Mouse (Mus musculus) c-Kit-positive CD71-positive TER-119-negative erythroid progenitor cells, embryonic 14.5 days (primary cell): Measurements from ENCODE around the gene Gm21976.
A peak's percentile ranks its signal among the peaks of the same experiment; 100 is the strongest.

Experiments
- DNase-seq: peaks from one replicate; pipeline ENCODE4 v3.0.0-alpha.2; 2013; ENCODE audit warnings: low read depth

Gene Gm21976

DNA sequence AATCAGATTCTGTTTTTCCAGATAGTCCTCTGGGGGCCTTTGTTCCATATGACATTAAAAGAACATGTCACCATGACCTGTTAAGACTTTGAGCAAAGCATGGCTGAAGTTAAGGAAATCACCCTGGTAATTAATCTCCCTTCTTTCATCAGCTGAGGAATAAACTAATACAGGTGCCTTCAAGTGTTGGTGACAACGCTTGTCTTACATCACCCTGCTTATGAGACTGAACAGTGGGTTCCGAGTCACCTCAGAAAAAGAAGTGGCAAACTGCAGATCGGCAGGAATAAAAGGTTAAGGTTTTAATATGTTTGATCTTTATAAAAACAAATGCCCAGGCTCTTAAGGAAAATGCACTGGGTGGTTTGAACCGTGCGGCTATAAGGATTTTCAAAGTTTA lies at the start of gene Gm21976:
Gm21976 (plus strand) TSS at position 202 of the 400 bp plus-strand sequence.
- DNase-seq, result no peak

DNA sequence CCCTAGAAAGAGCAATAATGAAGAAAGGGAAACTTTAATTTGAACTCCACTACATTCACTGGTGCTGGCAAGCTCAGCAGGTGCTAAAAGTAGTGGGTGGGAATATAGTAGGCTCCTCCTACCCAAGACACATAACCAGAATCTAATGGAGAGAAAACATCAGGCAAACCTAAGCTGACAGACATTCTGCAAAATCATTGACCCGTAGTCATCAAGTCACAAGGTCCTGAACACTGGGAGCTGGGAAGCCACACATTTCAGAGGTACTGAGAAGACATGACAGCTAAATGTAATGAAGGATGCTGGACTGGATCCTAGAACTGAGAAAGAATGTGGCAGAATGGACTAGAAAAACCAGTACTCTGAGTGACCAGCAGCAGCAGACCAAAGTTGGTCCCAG lies 49.2 kb upstream of the Gm21976 start:
- DNase-seq, result no peak

DNA sequence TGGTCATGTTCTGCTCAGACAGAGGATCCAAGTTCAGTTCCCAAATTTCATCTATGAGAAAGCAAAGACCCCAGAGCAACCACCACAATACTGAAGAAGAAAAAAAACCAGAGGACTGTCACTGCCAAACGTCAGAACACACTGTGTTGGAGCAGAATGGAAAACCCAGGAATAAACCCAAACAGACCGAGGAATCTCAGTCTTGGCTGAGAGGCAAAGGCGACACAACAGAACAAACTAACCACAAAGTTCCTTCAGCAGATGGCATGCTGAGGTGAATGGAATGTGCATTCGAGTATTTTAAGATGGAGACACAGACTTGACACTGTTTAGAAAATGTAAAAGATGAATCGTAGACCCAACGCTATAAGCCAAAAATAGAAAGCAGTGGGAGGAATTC lies 44.2 kb upstream of the Gm21976 start:
- DNase-seq, result no peak

DNA sequence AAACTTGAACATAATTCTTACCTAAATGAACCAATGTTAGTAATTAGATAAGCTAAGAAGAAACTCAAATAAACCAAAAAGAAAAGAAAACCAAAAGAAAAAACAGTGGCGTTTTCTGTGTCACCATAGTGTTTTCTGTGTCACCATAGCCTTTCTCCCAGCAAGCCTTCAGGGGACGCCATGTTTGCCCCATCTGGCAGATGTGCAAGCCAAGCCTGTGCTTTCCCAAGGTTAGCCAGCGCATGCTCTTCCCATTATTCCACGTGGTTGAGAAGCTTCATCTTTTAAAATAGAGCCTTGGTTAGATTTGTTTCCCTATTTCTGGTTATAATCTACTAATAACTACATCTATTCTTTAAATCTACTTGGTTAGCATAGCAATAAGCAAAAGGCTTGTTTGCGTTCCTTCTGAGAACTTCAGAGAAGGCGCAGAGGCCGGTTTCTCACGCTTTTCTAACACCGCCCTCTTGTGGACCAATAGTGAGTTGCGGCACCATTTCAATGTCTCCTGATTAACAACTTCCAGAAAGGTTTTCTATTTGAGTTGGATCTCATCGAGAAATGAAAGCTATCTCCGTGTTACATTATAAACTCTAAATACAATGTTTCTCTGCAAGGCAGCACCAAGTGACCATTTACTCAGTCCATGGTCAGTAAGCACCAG lies 39.6 kb upstream of the Gm21976 start:
- DNase-seq, result peak; percentile 63

DNA sequence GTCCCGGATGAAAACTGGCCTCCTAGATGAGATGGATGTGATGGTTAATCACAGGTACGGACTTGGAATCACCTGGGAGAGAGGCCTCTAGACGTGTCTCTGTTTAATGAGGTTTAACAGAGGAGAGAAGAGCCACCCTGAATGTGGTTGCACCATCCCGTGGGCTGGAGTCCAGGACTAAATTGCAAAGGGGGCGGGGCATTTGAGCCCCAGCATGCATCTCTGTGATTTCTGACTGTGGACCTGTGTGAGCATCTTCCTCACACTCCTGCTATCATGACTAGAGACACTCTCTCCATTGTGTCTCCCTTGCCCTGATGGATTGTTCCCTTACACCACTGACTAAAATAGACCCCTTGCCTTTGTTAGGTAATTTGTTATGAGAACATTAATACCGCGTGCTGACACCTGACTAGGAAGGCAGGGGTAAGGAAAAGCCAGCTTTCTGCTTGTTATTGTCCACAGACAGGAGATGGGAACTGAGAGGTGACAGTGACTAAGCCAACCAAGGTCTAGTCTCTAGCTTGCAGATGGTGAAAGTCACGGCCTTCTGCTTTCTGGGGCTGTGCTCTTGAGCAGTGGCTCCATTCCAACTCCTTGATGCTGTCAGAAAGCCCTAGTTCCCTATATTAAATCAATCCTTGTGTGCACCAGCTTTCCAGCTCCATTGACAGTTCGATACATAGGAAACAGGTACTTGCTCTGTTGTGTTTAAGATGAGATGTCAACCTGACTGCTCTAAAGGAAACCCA lies 38.0 kb upstream of the Gm21976 start:
- no peak for DNase-seq

DNA sequence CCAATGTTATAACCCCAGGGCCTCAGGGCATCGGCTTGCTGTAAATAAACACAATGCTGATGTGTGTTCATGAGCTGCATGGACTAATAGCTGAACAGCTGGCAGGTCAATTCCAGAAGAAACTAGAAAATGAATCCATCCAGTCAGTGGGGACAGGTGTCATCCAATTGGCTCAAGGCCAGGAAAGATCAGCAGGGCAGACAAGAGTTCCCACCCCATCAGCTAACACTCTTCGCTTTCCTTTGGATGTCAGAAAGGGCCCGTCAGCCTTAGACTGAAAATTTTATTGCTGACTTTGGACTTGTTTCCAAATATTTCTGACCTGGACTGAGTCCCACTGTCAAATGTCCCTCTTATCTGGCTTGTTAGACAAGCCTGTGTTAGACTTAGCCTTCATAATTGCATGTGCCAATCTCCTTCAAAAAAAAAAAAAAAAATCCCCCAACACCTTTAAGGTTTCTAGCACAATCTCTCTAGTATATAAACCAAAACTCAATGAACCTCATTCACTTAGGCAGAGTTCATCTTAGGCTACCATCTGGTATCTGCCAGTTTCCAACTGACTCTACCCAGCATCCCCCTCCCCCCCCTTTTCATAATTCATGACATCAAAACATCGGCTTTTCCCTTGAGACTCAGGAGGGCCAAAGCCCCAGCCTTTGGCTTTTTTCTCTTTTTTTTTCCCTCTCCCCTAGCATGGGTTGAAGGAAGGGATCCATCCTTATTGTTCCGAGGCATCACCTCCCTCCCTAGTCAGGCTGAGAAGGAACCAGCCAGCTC lies 34.9 kb upstream of the Gm21976 start:
- DNase-seq, result no peak

DNA sequence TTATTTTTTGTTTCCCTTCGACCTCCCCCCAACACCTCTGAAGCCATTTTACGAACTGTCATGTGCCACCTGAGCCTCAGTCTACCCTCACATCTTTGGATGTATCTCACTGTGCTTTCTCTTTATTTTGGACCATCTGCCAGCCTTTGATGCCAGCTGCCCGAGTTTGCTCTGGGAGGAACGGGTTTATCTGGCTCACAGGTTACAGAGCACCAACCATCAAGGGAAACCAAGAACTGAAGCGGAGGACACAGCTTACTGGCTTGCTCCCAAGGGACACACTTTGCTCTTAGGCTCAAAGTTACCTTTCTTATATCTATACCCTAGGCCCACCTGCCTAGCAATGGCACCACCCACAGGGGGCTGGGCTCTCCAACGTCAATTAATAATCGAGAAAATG lies 34.3 kb upstream of the Gm21976 start:
- no peak for DNase-seq

DNA sequence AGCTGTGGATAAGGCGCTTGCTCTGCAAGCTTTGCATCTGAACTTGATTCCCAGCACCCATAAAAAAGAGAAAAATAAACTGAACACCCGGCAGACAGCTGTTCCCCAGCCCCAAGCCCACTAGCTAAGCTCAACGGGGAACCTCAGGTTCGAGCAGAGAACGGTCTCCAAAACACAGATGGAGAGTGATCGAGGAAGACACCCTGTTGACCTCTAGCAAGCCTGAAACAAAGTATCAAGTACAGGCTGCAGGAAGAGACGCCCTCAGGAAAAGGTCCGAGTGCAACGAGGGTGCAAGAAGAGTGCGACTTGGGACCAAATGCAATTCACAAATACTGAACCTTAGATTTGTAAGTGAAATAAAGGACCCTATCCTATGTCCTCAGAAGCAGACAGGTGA lies 30.1 kb upstream of the Gm21976 start:
- no peak for DNase-seq

DNA sequence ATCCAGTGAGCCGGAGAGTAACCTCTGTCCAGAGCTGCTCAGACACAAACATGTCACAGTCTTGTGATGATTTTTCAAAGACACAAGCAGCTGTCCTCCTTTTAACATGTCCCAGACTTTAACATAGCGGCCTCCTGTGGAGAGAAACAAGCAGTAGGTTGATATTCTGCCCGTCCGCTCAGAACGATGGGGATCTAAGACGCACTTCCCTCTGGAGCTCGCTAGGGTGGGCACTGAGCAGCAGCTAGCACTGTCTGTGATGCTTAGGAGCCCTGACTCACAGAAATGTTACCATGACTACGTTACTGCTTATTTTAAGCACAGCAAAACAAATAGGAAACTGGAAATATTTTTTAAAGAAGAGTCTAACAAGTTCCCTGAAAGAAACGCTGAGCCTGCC lies 24.8 kb upstream of the Gm21976 start:
- no peak for DNase-seq

DNA sequence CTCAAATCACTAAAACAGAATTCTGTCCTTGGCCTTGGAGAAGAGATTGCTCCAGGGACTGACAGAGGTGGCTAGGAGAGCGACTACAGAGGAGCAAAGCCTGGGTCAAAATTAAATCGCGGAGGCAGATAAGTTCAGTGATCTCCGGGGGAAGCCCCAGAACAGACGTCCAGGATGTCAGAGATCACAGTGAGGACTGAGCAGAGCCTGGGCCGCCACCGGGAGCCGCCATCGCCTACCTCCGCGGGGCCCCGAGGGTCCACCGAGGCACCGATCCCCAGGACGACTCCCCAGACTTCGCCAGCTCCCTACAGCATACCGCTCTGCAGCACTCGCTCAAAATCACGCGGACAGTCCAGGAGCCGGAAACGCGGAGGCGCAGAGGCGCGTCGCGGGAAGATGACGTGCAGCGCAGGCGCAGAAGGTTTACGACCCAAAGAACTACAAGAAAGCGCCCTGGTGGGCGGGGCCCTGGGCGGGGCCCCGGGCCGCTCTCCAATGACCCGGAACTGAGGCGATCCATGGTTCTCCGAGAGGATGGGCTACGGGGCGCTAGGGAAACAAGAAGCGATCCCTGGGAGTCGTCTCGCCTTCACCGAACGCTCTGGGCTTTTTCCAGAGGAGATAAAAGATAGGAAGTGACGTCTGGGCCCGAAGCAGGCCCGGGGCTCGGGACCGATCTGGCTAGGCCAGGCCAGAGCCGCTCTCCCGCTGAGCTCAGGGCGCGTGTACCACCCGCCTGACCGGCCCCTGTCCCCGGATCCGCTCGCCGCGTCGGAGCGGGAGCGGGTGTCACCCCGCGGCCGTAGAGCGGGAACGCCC lies 16.8 kb upstream of the Gm21976 start, which contains the start of the genes Utp15 and Ankra2:
Utp15 (minus strand) TSS at position 406 of the 822 bp plus-strand sequence.
Ankra2 (plus strand) TSS at position 439 of the 822 bp plus-strand sequence.
- DNase-seq, result peak; percentile 95

DNA sequence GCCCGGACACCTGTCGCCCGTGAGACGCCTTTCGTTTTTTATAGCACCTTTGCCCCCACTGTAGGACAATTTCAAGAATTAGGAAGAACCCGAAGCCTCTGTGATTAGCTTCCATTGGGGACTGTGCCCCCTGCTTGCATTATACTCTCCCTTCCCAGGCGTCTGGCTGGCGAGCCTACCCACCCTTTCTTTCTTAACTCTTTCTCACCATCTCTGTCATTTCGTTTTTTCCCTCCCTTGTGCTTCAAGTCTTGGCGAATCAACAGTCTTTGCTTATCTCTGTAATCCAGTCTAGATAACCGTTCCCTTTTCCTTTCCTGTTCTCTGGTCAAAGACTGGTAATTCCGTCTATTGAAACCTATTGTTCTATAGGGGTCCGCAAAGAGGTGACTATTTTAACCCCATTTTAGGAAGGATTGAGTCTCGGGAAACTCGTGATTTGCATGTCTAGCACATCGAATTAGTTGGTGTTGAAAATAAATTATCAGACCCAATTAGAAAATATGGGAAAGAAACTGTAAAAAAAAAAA lies 16.2 kb upstream of the Gm21976 start:
- peak; percentile 27 for DNase-seq

DNA sequence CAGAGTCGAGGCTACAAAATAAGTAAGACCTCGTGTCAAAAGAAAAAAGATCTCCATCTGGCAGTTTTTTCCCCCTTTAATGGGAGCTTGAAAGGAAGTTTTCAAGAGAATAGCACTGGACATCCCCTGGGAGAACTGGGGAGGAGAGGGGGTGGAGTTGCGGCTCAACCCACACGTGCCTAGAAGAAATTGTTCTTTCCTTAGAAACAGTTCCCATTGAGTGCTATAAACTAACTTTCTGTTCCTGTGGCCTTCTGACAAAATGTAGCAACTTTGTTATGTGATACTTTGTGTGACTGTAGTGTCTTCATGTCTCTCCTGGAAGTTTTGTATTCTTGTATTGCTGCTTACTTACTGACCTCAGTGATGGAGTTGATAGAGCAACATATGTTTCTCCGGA lies 15.6 kb upstream of the Gm21976 start:
- DNase-seq, result no peak

DNA sequence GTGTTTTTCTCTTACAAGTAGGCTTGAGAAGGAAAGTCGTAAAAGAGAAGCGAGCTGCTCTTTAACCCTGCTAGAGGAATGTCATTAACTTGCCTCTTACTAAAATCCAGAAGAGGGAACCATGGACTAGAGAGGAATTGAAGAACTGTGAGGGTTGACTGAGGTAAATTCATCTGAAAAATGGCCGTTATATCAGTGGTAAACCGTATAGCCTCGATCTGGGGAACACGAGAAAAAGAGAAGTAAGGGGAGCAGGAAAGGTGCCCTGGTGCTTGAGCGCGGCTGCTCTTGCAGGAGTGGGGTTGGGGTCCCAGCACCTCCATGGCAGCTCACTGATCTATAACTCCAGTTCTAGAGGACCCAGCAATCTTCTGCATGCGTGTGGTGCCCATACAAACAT lies 5.7 kb upstream of the Gm21976 start:
- no peak for DNase-seq

DNA sequence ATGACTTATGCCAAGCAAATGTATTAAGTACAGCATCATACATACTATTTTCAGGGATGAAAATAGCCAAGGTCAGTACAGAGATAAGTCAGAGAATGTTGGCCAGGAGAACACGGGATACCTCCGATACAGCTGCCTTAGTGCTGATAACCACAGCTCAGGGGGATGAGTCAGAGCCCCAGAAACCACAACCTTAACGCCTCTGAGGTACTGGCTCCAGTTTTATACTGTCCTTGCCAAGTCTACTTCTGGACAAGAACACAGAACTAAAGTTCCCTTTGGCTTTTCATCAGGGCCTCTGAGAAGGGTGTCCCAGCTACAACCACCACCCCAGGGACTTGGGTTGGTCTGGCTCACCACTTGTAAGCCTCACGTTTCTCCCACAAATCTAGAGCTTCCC lies 4.0 kb upstream of the Gm21976 start:
- DNase-seq, result peak; percentile 43

DNA sequence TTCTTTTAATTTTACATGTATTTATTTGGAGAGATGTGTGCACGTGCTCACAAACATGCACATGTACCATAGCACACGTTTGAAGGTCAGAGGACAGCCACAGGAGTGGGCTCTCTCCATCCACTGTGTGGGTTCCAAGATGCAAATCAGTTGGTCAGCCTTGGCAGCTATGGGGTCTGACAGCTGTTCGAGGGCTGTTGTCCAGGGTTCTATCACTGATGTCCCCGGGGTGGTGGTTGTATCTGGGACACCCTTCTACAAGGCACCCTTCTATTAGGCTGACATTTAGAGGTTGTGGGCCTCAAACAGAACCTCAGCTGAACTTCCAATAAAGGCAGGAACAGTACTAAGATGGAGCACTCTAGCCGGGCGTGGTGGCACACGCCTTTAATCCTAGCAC lies 3.4 kb upstream of the Gm21976 start:
- no peak for DNase-seq

DNA sequence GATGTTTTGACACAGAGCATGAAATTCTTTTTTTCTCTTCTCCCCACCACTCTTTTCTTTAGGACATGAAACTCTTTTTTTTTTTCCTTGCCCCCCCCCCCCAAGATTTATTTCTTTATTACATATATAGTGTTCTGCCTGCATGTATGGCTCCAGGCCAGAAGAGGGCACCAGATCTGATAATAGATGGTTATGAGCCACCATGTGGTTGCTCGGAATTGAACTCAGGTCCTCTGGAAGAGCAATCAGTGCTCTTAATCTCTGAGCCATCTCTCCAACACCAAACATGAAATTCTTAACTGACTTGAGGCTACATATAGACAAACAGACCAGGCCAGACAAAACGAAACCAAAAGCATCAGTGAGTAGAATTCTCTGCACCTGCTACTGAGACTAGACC lies 2.2 kb upstream of the Gm21976 start:
- no peak for DNase-seq

DNA sequence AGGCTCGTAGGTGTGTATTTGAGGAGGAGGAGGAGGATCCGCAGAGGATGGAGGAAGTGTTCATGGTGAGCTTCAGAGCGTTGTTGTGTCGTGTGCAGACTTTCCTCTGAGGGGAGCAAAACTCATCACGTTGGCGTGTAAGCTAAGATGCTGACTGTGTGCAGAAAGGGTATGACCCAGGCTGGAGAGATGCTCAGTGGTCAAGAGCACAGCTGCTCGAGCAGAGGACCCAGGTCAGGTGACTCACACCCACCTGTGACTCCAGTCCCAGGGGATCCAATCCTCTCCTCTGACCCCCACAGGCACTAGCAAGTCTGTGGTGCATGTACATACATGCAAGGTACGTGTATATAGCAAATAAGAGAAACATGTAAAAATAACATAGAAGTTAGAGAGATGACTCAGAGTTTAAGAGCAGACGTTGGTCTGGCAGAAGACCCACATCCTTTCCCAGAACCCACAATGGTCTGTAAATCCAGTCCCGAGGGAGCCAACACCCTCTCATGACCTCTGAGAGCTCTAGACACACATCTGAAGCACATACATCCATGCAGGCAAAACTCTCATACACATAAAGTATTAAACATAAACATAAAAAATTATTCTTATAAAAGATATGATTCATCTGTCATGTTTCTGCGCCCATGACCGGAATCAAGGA lies 1.4 kb downstream of the Gm21976 start:
- DNase-seq, result no peak

DNA sequence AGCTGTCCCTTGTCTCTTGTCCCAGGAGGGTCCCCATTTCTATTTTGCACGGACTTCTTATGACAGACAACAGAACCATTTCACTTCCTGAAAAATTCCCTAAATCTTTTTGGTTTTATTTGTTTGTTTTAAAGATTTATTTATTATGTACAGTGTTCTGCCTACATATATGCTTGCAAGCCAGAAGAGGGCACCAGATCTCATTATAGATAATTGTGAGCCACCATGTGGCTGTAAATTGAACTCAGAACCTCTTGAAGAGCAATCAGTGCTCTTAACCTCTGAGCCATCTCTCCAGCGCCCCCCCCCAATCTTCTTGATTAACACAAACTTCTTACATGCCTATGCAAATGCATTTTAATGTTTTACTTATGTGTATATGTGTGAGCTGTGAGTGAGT lies 11.0 kb downstream of the Gm21976 start:
- DNase-seq, result no peak

DNA sequence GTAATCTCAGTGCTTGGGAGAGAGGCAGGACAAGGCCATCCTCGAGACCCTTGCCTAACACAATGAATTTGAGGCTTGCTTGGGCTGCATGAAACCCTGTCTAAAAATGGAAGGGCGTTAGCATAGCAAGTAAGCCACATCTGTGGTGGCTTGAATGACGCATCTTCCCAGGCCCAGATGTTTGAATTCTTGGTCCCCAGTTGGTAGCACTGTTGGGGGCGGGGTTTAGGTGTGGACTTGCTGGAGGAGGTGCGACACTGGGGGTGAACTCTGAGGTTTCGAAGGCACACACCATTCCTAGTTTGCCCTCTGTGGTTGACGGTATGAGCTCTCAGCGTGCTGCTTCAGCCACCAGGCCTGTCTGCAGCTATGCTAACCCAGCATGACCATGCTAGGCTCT lies 12.0 kb downstream of the Gm21976 start:
- no peak for DNase-seq

DNA sequence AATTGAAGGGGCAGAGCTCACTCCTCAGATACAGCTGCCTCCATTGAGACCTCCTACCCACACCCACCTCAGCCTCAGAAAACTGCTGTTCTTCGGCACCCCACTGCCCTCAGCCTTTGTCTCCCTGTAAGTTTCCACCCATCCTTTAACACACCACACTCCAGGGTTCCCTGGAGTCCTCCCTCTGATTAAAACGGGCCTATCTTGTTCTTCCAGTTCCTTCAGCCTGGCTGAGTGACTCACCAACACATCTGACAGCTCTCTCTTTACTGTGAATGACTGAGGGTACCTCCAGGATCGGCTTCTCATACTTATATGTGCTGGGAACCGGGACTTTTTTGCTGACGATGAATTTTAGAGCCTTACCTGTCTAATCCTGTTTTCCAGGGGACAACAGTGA lies 16.4 kb downstream of the Gm21976 start:
- no peak for DNase-seq

DNA sequence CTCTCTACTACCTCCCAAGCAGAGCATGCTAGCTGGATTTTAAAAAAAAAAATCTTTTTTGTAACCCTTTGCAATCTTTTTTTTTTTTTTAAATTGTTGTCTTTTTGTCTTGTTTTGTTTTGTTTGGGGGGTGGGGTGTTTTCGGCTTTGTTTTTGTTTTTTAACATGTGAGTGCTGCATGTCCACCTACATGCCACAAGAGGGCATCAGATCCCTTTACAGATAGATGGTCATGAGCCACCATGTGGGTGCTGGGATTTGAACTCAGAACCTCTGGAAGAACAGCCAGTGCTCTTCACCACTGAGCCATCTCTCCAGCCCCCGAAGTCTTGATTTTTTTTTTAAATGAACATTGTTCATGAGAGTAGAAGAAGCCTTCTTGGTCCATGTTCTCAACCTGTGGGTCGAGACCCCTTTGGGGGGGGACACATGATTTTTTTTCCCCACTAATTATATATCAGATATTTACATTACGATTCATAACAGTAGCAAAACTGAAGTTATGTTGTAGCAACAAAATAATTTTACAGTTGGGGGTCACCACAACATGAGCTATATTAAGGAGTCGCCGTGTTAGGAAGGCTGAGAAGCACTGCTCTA lies 18.3 kb downstream of the Gm21976 start:
- no peak for DNase-seq
